Mouse (Mus musculus) heart, embryonic 16.5 days (tissue): ENCODE results near the gene Acvr2a. TPM values are rescaled to one million over a fixed set of nuclear protein-coding genes. Genes with fewer than 3 reads are reported as not detected.

Experiments used
- ATAC-seq: fragments of 200-750 bp; cut with Nextera tagmentation; replicated peaks from 2 replicates; pipeline ENCODE4 v1.8.0; 2017; ENCODE audit warnings: moderate number of reproducible peaks; ENCODE audit not compliant: insufficient read depth, low FRiP score; ENCODE audit errors: extremely low read depth
- H3K27ac ChIP-seq: fragments of 300-500 bp; sonication (generic); 2 replicates; pipeline ENCODE4 v1.5.1; 2014; ENCODE audit warnings: mild to moderate bottlenecking, low read length, control low read depth, moderate library complexity
- H3K27me3 ChIP-seq: fragments of 300-500 bp; sonication (generic); 2 replicates; pipeline ENCODE4 v1.6.1; 2014; ENCODE audit warnings: low read length, mixed read lengths; ENCODE audit not compliant: control insufficient read depth, insufficient read depth
- H3K36me3 ChIP-seq: fragments of 300-500 bp; sonication (generic); 2 replicates; pipeline ENCODE4 v1.6.1; 2014; ENCODE audit not compliant: control insufficient read depth, insufficient read depth
- H3K4me1 ChIP-seq: fragments of 300-500 bp; sonication (generic); 2 replicates; pipeline ENCODE4 v1.6.1; 2014; ENCODE audit warnings: low read length, mixed read lengths; ENCODE audit not compliant: control insufficient read depth, insufficient read depth
- H3K4me2 ChIP-seq: fragments of 300-500 bp; sonication (generic); 2 replicates; pipeline ENCODE4 v1.6.1; 2014; ENCODE audit warnings: low read depth, mild to moderate bottlenecking, control low read depth, low read length
- H3K4me3 ChIP-seq: fragments of 300-500 bp; sonication (generic); 2 replicates; pipeline ENCODE4 v1.5.1; 2014; ENCODE audit warnings: mild to moderate bottlenecking, control low read depth, low read length
- H3K9ac ChIP-seq: fragments of 300-500 bp; sonication (generic); 2 replicates; pipeline ENCODE4 v1.6.1; 2014; ENCODE audit warnings: low read length, control low read depth
- H3K9me3 ChIP-seq: fragments of 300-500 bp; sonication (generic); replicated peaks from 2 replicates; pipeline ENCODE4 v1.6.1; 2016; ENCODE audit warnings: low read length; ENCODE audit not compliant: control insufficient read depth
- WGBS: fragments of 180-500 bp; shearing (Covaris S2); extraction: QIAGEN DNeasy Blood & Tissue Kit; methylation state at CpG from one replicate; pipeline ENCODE4 v1.1.7; 2014; 5-methylcytosine and 5-hydroxymethylcytosine counted together
- polyA plus RNA-seq: library from polyadenylated mRNA; unstranded; fragments of >200 nt; fragmentation: Nextera tagmentation; extraction: Ambion mirVana; gene quantifications from 2 replicates; pipeline ENCODE4 v1.2.1, GENCODE M21; 2015

The Acvr2a gene
- polyA plus RNA-seq = 9.5 and 10.1 TPM in 2 replicates

- H3K9ac ChIP-seq = peak within 1 kb of the TSS; percentile 96
- H3K27ac ChIP-seq = peak within 1 kb of the TSS; percentile 99
- H3K9me3 ChIP-seq = no peaks in the 10 kb centered on the region
- peaks cover 11% of the 10 kb centered on the region for H3K4me1 ChIP-seq
- H3K36me3 ChIP-seq = no peaks in the 10 kb centered on the region
- H3K4me2 ChIP-seq = peak within 1 kb of the TSS; percentile 77
- under 1% methylated on average over 84 of the region's 105 CpGs for WGBS
- H3K4me3 ChIP-seq = peak within 1 kb of the TSS; percentile 94
- no peaks in the 10 kb centered on the region for H3K27me3 ChIP-seq
- peak; percentile 87 for ATAC-seq
Observed at GRCm38 (mm10) chr2:48813371-48814222, at the start of gene Acvr2a. Gene Acvr2a, plus strand, starts transcription at chr2:48814109.

GRCm38 (mm10) chr2:48766513-48766912 lies 47.4 kb upstream of the Acvr2a start:
- ATAC-seq = no peak
- Histone ChIP-seq H3K4me2 (no peak overlapping the region), H3K4me1 (no peaks in the 10 kb centered on the region), H3K4me3 (no peak overlapping the region), H3K9ac (no peak overlapping the region), H3K9me3 (no peaks in the 10 kb centered on the region), H3K36me3 (no peaks in the 10 kb centered on the region), H3K27me3 (no peaks in the 10 kb centered on the region), H3K27ac (no peak overlapping the region)
- WGBS = 78% methylated on average over 5 of the region's 5 CpGs

- no peak overlapping the region for H3K9ac ChIP-seq
- no peaks in the 10 kb centered on the region for H3K4me1 ChIP-seq
- H3K36me3 ChIP-seq = no peaks in the 10 kb centered on the region
- no peak overlapping the region for H3K4me3 ChIP-seq
- H3K27ac ChIP-seq = no peak overlapping the region
- WGBS = 74% methylated on average over 2 of the region's 2 CpGs
- H3K4me2 ChIP-seq = no peak overlapping the region
- ATAC-seq = no peak
- no peaks in the 10 kb centered on the region for H3K9me3 ChIP-seq
- no peaks in the 10 kb centered on the region for H3K27me3 ChIP-seq
Observed at GRCm38 (mm10) chr2:48767778-48768177, 46.1 kb upstream of the Acvr2a start.

- H3K4me1 ChIP-seq = no peaks in the 10 kb centered on the region
- H3K36me3 ChIP-seq = no peaks in the 10 kb centered on the region
- H3K27me3 ChIP-seq = no peaks in the 10 kb centered on the region
- no peak overlapping the region for H3K4me2 ChIP-seq
- H3K9me3 ChIP-seq = no peaks in the 10 kb centered on the region
- H3K27ac ChIP-seq = no peak overlapping the region
- ATAC-seq = no peak
- no peak overlapping the region for H3K9ac ChIP-seq
- no peak overlapping the region for H3K4me3 ChIP-seq
- 81% methylated on average over 2 of the region's 2 CpGs for WGBS
Observed at GRCm38 (mm10) chr2:48768219-48768618, 45.7 kb upstream of the Acvr2a start.

- ATAC-seq = no peak
- H3K4me2 ChIP-seq = no peak overlapping the region
- no peaks in the 10 kb centered on the region for H3K4me1 ChIP-seq
- H3K4me3 ChIP-seq = no peak overlapping the region
- no peaks in the 10 kb centered on the region for H3K9me3 ChIP-seq
- H3K27ac ChIP-seq = no peak overlapping the region
- H3K36me3 ChIP-seq = no peaks in the 10 kb centered on the region
- H3K27me3 ChIP-seq = no peaks in the 10 kb centered on the region
- WGBS = 73% methylated on average over 7 of the region's 7 CpGs
- no peak overlapping the region for H3K9ac ChIP-seq
Observed at GRCm38 (mm10) chr2:48770100-48770499, 43.8 kb upstream of the Acvr2a start.

GRCm38 (mm10) chr2:48770634-48771033 lies 43.3 kb upstream of the Acvr2a start:
- H3K36me3 ChIP-seq = no peaks in the 10 kb centered on the region
- no peaks in the 10 kb centered on the region for H3K4me1 ChIP-seq
- no peaks in the 10 kb centered on the region for H3K9me3 ChIP-seq
- no peak overlapping the region for H3K9ac ChIP-seq
- no peak overlapping the region for H3K27ac ChIP-seq
- no peak for ATAC-seq
- no peak overlapping the region for H3K4me2 ChIP-seq
- no peak overlapping the region for H3K4me3 ChIP-seq
- H3K27me3 ChIP-seq = no peaks in the 10 kb centered on the region
- 79% methylated on average over 3 of the region's 3 CpGs for WGBS

- no peaks in the 10 kb centered on the region for H3K27me3 ChIP-seq
- H3K9ac ChIP-seq = no peak overlapping the region
- 87% methylated on average over 3 of the region's 3 CpGs for WGBS
- H3K27ac ChIP-seq = no peak overlapping the region
- no peaks in the 10 kb centered on the region for H3K9me3 ChIP-seq
- H3K4me2 ChIP-seq = no peak overlapping the region
- ATAC-seq = no peak
- H3K4me3 ChIP-seq = no peak overlapping the region
- H3K4me1 ChIP-seq = no peaks in the 10 kb centered on the region
- no peaks in the 10 kb centered on the region for H3K36me3 ChIP-seq
Observed at GRCm38 (mm10) chr2:48775281-48775680, 38.6 kb upstream of the Acvr2a start.

- no peaks in the 10 kb centered on the region for H3K36me3 ChIP-seq
- no peak overlapping the region for H3K9ac ChIP-seq
- 0 out of 2 replicates have a peak, but pooled peaks cover 2% of the 10 kb centered on the region for H3K9me3 ChIP-seq
- H3K27ac ChIP-seq = no peak overlapping the region
- no peak overlapping the region for H3K4me3 ChIP-seq
- H3K27me3 ChIP-seq = no peaks in the 10 kb centered on the region
- no peak for ATAC-seq
- no peaks in the 10 kb centered on the region for H3K4me1 ChIP-seq
- no peak overlapping the region for H3K4me2 ChIP-seq
- WGBS = 60% methylated on average over 3 of the region's 3 CpGs
Observed at GRCm38 (mm10) chr2:48788901-48789300, 25.0 kb upstream of the Acvr2a start.

GRCm38 (mm10) chr2:48814223-48815038 lies 522 bp downstream of the Acvr2a start:
- Histone ChIP-seq H3K27me3 (no peaks in the 10 kb centered on the region), H3K4me2 (peak overlapping the region; percentile 77), H3K4me1 (peaks cover 11% of the 10 kb centered on the region), H3K27ac (peak overlapping the region; percentile 99), H3K4me3 (peak overlapping the region; percentile 94), H3K9me3 (no peaks in the 10 kb centered on the region), H3K36me3 (no peaks in the 10 kb centered on the region), H3K9ac (peak overlapping the region; percentile 96)
- ATAC-seq = peak; percentile 59
- WGBS = under 1% methylated on average over 76 of the region's 76 CpGs
